ENCODE assay signal across 7 mouse cellular contexts in the genomic region with DNA sequence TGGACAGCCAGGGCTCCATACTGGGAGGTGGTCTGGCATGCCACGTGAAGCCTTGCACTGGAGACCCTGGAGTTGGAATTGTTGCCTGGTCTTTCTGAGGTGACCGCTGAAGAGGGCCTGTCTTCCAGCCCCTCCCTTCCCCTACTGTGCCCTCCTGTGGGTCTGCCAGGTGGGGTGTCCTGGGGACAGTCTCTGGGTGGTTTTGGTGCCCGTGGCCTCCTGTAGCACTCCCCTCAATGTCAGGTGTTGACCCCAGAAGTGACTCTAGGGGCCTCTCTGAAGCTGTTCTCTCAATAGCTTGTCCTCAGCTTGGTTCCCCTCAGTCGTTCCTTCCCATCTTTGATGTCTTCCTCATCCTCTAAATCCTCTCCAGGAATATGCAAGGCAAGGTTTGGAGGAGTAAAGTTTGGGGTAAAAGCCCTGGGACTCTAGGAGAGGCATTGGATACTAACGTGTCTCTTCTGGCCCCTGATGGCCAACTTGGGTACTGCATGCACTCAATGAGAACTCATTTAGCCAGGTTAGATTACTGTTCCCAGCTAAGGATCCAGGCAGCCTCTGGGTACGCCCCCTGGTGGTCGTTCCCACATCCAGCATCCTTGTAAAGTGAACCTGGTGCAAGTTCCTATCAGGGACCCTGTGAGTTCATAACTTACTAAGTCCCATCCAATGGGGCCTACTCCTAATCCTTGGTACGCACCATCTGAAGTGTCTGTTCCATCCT.
DNase-seq lines count a peak whose midpoint lies in the region; ATAC-seq lines count a peak whose summit lies in the region.

No protein-coding gene starts in this region.

- no peak overlapping the region for H3K4me2 ChIP-seq in intestine, embryonic 16.5 days (ENCODE audit: low read depth, low read length)
- no peak overlapping the region for H3K4me2 ChIP-seq in midbrain, embryonic 11.5 days

- H3K36me3 ChIP-seq in intestine, embryonic 16.5 days (ENCODE audit: control insufficient read depth, insufficient read depth, low read length) = peaks cover 45% of the 10 kb centered on the region
- H3K36me3 ChIP-seq in midbrain, embryonic 11.5 days (ENCODE audit: control insufficient read depth, insufficient read depth, low read length) = peaks cover 49% of the 10 kb centered on the region

- no peak overlapping the region for H3K27ac ChIP-seq in intestine, embryonic 16.5 days (ENCODE audit: low read length)
- no peak overlapping the region for H3K27ac ChIP-seq in midbrain, embryonic 11.5 days (ENCODE audit: low read depth, low read length)

- no peak overlapping the region for H3K9ac ChIP-seq in intestine, embryonic 16.5 days (ENCODE audit: low read depth, low read length)
- no peak overlapping the region for H3K9ac ChIP-seq in midbrain, embryonic 11.5 days (ENCODE audit: low read length)

- peak; percentile 57 for ATAC-seq in intestine, embryonic 16.5 days
- peak; percentile 72 for ATAC-seq in midbrain, embryonic 11.5 days (ENCODE audit: low FRiP score)

- peaks cover 3% of the 10 kb centered on the region; the same call in 1 of the 2 replicates for H3K4me1 ChIP-seq in intestine, embryonic 16.5 days (ENCODE audit: control insufficient read depth, insufficient read depth, low read length)
- H3K4me1 ChIP-seq in midbrain, embryonic 11.5 days (ENCODE audit: control insufficient read depth, insufficient read depth, low read length) = no peaks in the 10 kb centered on the region

- H3K27me3 ChIP-seq in intestine, embryonic 16.5 days (replicated peaks; ENCODE audit: control insufficient read depth, insufficient read depth, low read length) = no peaks in the 10 kb centered on the region
- H3K27me3 ChIP-seq in midbrain, embryonic 11.5 days (ENCODE audit: control insufficient read depth, insufficient read depth, low read length) = no peaks in the 10 kb centered on the region

- 35% methylated on average over 8 of the region's 8 CpGs for WGBS in intestine, embryonic 16.5 days
- 41% methylated on average over 8 of the region's 8 CpGs for WGBS in midbrain, embryonic 11.5 days

- 0 out of 2 replicates have a peak, but pooled peaks cover 6% of the 10 kb centered on the region for H3K9me3 ChIP-seq in intestine, embryonic 16.5 days (ENCODE audit: control insufficient read depth, low read length)
- no peaks in the 10 kb centered on the region for H3K9me3 ChIP-seq in midbrain, embryonic 11.5 days (ENCODE audit: control insufficient read depth, low read length)

- H3K4me3 ChIP-seq in intestine, embryonic 16.5 days (ENCODE audit: low read length) = no peak overlapping the region
- H3K4me3 ChIP-seq in midbrain, embryonic 11.5 days (ENCODE audit: low read depth, low read length) = no peak overlapping the region

- intact Hi-C loops in left cerebral cortex, postnatal 25 days (cut with DNase I) = loop anchor here (1.0 to 5.0 kb wide), 3 partner anchors 41 to 286 kb away; no protein-coding TSS in a partner anchor

- peak; percentile 93 to 95 for DNase-seq in adrenal gland, adult 18-20 months (ENCODE audit: low spot score in 2 of 2)
- peak; percentile 99 for DNase-seq in embryo, embryonic 10.5 days (ENCODE audit: low spot score)
- DNase-seq in gastrocnemius, postnatal 25 days = peak; percentile 81
- DNase-seq in left cerebral cortex, postnatal 25 days (ENCODE audit: low spot score in 2 of 2) = peak; percentile 91 to 95
- peak; percentile 100 for DNase-seq in midbrain, embryonic 11.5 days (ENCODE audit: low spot score, missing footprints)
- peak; percentile 93 for DNase-seq in skeletal muscle tissue, adult 2 months (ENCODE audit: low read depth, low spot score)
